Comparison of ENCODE assay signal across 8 mouse cellular contexts in the genomic region with DNA sequence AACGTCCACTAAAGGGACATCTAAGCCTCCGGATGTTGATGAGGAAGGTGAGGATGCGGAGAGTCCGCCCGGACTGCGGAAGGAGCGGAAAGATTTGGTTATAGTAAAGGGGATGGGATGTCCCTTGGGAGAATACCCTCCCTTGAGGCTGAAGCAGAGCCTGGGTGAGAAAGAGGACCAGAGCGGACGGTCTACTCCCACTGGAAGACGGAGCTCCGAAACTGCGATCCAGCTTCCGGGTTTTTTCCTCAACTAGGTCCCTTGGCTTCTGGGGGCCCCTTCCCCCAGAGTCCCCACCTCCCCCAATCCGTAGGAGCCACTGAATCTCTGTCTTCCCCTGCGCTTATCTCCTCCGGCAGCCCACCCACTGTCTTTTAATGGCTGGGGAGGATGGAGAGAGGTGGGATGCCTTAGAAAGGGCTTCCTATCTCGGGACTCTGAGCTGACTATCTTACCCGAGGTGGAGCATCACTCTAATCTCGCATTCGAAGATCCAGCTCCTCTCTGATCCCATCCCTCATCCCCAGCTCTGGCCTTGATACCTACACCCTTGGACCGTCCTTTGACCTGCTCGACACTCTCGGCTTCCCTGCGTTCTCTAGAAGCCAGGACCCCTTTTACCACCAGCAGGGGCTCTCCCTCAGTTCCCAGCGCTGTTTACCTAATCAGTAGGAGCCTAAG. TPM values are rescaled to one million over a fixed set of nuclear protein-coding genes. Genes with fewer than 3 reads are reported as not detected.
DNase-seq lines count a peak whose midpoint lies in the region; ATAC-seq lines count a peak whose summit lies in the region.

No protein-coding gene starts in this region.

- intact Hi-C loops in left cerebral cortex, postnatal 14 days (cut with DNase I), result loop anchor here (5.0 to 10.0 kb wide), 4 partner anchors 62 to 1498 kb away; no protein-coding TSS in a partner anchor

- peak; percentile 28 to 35 for DNase-seq in adrenal gland, adult 18-20 months (ENCODE audit: low spot score in 2 of 2)
- peak; percentile 33 for DNase-seq in gastrocnemius, postnatal 10 days
- peak; percentile 78 to 82 for DNase-seq in left cerebral cortex, postnatal 14 days (ENCODE audit: low spot score in 2 of 2)
- DNase-seq in right cerebral cortex, postnatal 14 days, result peak; percentile 79
- DNase-seq in natural killer cell, adult 2 months (ENCODE audit: low spot score in 2 of 2), result no peak

- peak overlapping the region; percentile 93 for H3K4me3 ChIP-seq in megakaryocyte, embryonic 14.5 days (replicated peaks)

- H3K4me1 ChIP-seq in megakaryocyte, embryonic 14.5 days, result peaks cover 26% of the 10 kb centered on the region

- no peaks in the 10 kb centered on the region for H3K36me3 ChIP-seq in megakaryocyte, embryonic 14.5 days (replicated peaks; ENCODE audit: low read length)

- peak; percentile 10; the same call in 1 of the 2 replicates for ATAC-seq in common myeloid progenitor, adult 5-6 weeks (replicated peaks; ENCODE audit: low read depth, poor library complexity, severe bottlenecking)
- peak; percentile 6 for ATAC-seq in inflammation-experienced regulatory T-cells, adult 6 months

- peaks cover 43% of the 10 kb centered on the region for H3K27me3 ChIP-seq in megakaryocyte, embryonic 14.5 days (replicated peaks)

- 0 out of 2 replicates have a peak, but pooled peaks cover 8% of the 10 kb centered on the region for H3K9me3 ChIP-seq in megakaryocyte, embryonic 14.5 days

RNA-seq across cellular contexts. Expression of a gene that starts 1.0 kb away (rescaled TPM):
- total RNA-seq in adrenal gland, adult 18-20 months (2021), result 10 to 100 TPM; 19.6 to 25.0 TPM
- total RNA-seq in common myeloid progenitor, adult 5-6 weeks (2017), result 4.2 and 4.3 TPM in 2 replicates
- 10 to 100 TPM; 25.1 to 26.9 TPM for total RNA-seq in gastrocnemius, postnatal 10 days (2021)
- under 1 TPM in 1 of 3 experiments, not detected in 2; 0.51 TPM for polyA plus RNA-seq in inflammation-experienced regulatory T-cells, adult 6 months (2017; shearing (Covaris generic))
- total RNA-seq in left cerebral cortex, postnatal 14 days (2021), result 100 to 1,000 TPM; 157 to 166 TPM
- polyA plus RNA-seq in megakaryocyte, embryonic 14.5 days (2012; ENCODE audit: insufficient read depth, low replicate concordance), result 0.07 and 0.62 TPM in 2 replicates

Comparison
In these comparisons a context has a peak if more than half of its experiments do, and no peak if none do; other contexts are left out.
1. DNase-seq: peak in adrenal gland, adult 18-20 months (2 of 2), gastrocnemius, postnatal 10 days (single experiment), left cerebral cortex, postnatal 14 days (2 of 2) and right cerebral cortex, postnatal 14 days (single experiment); none in natural killer cell, adult 2 months (0 of 2).
2. RNA of a gene that starts 1.0 kb away (total RNA-seq): 157 to 166 TPM in left cerebral cortex, postnatal 14 days; 25.1 to 26.9 TPM in gastrocnemius, postnatal 10 days, 19.6 to 25.0 TPM in adrenal gland, adult 18-20 months and 4.2 to 4.3 TPM in common myeloid progenitor, adult 5-6 weeks; every median in the first group is over 4 times any median in the second.